Mouse (Mus musculus): ENCODE measurements around the gene Eif4h.

Eif4h gene

GRCm38 (mm10) chr5:134604376-134604775 is 34.9 kb downstream of the Eif4h start:
- no peak for DNase-seq

DNA sequence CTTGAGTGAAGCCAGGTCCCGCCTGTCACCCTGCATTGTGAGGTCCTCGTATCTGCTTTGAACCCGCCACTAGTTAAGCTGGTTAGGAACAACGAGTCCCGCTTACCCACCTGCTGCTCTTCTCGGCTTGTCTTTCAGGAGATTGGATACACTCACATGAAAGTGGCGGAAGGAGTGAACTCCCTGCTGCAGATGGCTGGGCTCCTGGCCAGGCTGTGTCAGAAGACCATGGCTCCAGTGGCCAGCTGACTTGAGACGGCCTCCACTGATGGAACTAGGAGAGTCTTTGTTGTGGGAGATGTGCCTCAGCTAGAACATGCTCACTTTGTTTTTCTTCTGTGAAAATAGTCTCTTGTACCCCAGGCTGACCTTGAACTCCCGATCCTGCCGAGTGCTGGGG is 41.6 kb downstream of the Eif4h start:
- DNase-seq, result peak; percentile 69 to 81

DNA sequence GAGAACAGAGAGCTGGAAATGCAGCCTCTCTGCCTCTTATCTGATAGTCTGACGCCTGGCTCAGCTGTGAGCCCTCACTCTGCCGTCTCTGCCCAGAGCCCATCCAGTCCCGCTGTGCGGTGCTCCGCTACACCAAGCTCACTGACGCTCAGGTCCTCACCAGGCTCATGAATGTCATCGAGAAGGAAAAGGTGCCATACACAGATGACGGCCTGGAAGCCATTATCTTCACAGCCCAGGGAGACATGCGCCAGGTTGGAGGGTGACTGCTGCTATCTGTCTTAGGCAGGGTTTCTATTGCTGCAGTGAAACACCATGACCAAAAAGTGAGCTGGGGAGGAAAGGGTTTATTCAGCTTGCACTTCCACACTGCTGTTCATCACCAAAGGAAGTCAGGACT is 46.2 kb downstream of the Eif4h start:
- no peak for DNase-seq

DNA sequence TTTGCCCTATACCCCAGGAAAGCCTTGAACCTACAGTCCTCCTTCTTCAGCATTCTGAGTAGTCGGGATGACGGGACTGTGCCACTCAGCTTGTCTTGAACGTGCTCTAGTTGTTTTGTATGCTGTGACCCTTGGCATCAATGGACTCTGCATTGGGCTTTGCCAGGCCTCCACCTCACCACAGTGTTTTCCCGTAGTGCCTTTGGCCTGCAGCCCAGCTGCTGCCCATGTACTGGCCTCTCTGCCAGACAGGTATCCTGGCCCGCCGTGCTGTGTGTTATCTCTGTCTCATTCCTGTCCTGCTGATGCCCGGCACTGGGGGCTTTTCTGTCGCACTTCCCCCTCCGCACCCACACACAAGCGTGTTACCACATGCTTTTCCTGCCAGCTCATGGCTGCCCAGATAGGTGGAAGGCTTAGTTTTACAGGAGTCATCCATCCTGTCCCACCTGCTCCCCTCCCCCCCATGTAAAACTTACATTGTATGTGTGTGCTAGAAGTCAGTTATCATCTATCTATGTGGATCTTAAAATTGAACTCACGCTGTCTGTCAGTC is 47.2 kb downstream of the Eif4h start:
- peak; percentile 72 to 79 for DNase-seq

DNA sequence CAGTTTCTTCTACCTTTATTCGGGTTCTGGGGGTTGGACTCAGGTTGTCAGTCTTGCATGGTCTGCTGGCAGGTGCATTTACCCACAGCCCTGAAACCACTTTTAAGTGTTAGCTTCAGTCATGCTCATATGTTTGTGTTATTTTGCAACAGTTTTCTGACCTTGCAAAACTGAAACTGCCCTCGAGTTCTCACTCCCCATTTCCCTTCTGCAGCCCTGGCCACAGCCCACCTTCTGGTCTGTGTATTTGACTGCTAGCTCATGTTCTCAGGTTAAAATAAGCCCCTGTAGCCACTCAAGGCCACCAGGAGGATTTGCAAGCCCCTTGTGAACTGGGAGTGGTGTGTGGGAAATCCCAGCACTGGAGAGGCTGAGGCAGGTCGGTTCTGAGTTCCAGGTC is 49.4 kb downstream of the Eif4h start:
- DNase-seq, result no peak

- DNase-seq, result no peak
Measured at GRCm38 (mm10) chr5:134584798-134585197, 54.5 kb downstream of the Eif4h start.

DNA sequence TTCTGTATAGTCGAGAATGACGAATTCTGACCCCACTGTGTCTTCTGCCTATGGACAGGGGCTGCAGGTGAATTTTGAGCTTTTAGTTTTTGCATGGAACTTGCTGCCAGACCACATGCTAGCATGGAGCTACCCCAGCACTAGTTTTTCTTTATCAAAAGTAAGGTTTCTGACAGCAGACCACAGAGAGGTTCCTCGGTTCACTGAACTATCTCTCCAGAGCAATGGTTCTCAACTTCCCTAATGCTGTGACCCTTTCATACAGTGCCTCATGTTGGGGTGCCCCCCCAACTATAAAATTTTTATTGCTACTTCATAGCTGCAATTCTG is 55.4 kb downstream of the Eif4h start:
- DNase-seq, result no peak

GRCm38 (mm10) chr5:134583006-134583883 is 56.0 kb downstream of the Eif4h start:
- no peak for DNase-seq

GRCm38 (mm10) chr5:134582221-134582907 is 56.9 kb downstream of the Eif4h start:
- DNase-seq, result peak; percentile 98

DNA sequence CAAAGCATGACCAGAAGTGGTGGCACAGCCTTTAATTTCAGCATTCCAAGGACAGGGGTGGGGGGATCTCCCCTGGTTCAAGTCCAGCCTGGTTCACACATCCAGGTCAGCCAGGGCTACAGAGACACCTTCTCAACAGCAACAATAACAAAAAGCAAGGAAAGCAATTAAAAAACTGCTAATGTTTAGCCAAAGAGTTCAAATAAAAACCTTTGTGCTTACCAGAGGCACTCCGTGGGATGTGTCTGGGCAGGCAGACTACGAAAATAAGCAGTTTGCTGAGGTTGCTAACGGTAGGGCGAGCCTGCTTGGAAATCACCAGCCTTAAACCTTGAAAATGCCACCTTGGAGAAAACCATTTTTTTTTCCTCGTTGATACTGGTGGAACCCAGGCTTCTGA is 58.1 kb downstream of the Eif4h start, which contains the start of gene Rfc2:
Gene Rfc2 (plus strand): TSS at position 221 of the 400 bp plus-strand sequence.
- DNase-seq, result no peak

- no peak for DNase-seq
Measured at GRCm38 (mm10) chr5:134579135-134579534, 60.2 kb downstream of the Eif4h start.

- no peak for DNase-seq
Measured at GRCm38 (mm10) chr5:134577534-134577933, 61.8 kb downstream of the Eif4h start.

DNA sequence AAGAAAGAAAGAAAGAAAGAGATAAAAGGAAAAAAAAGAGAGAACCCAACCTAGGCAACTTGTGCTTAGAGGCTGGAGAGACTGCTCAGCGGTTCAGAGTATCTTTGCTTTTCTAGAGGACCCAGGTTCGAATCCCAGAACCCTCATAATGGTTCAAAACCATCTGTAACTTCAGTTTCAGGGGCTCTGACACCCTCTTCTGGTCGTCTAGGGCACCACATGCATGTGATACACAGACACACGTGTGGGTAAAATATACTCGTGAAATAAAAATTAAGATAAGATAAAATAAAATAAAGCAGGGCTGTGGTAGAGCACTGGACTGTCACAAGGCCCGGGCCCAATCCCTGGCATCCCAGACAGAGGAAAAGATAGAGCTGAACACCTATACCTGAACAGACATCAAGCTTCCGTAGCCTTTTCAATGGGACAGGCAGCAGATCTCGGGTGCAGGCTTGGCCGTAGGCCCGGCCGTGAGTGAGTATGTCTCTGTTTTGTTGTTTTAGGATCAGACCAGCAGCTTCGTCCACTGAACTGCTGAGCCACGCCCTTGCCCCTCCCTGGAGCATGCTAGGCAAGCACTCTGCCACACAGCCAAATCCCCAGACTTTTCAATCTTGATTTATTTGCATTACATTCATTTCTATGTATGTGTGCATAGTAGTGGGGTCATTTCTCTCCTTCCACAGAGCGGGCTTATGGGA is 62.6 kb downstream of the Eif4h start:
- no peak for DNase-seq

- DNase-seq, result no peak
Measured at GRCm38 (mm10) chr5:134575833-134576232, 63.5 kb downstream of the Eif4h start.

DNA sequence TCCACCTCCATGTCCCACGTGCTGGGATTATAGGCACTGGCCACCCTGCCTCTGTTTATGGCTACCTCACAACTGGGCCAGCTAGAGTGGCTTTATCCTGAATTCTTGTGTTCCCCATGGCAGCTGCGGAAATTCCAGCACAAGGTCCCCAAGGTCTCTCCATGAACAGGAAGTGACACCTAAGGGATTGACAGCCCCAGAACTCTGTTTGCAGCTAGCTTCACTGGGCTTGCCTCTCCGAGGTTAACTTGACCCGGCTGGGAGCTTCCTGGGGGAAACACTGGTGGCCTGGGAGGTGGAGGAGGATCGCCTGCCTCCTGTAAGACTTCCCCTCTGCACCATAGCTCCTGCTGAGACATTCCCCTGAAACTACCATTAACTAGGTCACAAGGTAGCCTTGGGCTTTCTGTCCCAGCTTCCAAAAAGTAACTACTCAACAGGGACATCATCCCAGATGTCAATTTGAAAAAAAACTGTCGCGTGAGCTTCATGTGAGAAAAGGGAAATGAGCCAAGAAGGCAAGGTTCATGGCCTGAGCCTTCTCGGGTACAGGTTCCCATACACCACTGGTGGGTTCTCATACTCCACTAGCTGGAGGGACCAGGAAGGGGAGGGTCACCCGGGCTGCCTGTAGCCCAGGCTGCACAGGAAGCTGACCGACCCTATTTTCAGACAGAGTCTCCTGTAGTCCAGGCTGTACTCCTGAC is 66.6 kb downstream of the Eif4h start:
- no peak for DNase-seq

GRCm38 (mm10) chr5:134571730-134572507 is 67.4 kb downstream of the Eif4h start:
- peak; percentile 54 to 63 for DNase-seq

Data from cerebellum, postnatal 10 days (tissue).